Comparison of ENCODE assay signal across 13 mouse cellular contexts in the genomic region with DNA sequence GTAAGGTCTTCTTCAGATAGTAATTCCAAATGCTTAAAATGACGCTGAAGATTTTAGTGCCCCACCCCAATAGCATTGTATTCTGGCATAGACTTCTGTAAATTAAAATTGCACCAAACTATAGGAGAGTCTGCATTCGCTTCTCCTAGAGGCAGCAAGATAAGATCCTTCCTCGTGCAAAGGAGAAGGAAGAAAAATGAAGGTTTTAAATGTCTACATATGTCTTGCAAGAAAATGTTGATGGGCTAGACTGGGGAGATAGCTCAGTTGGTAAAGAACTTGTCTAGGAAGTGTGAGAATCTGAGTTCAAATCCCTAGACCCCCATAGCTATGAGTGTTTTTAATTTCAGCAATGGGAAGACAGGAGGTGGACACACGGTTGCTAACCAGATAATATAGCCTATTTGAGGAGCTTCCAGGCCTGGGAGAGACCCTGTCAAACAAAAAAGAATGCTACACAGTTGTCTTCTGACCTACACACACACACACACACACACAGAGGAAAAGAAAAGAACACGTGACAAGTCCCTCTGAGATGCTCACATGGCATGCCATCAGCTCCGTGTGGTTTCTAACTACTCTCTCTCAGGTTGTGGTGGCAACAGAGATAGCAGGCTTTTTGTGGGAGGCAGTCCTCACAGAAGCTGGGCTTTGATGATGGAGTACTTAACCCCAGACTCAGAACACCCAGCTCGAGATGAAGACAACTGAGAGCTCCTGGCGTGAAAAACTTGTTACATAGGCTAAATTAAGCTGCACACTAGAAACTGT. TPM values are rescaled to one million over a fixed set of nuclear protein-coding genes. Genes with fewer than 3 reads are reported as not detected.
DNase-seq lines count a peak whose midpoint lies in the region; ATAC-seq lines count a peak whose summit lies in the region.
"Had no signal": no experiment of that assay in that cellular context is flagged by ENCODE, and none has a peak within 500 bp of the region (broad histone marks: within the 10 kb centered on the region; RNA-seq: fewer than 3 reads in every experiment).

No protein-coding gene starts in this region.

- ATAC-seq in neutrophil, adult 5-6 weeks (ENCODE audit: extremely low read depth, insufficient number of reproducible peaks, low FRiP score, poor library complexity, severe bottlenecking): peak; percentile 23; the same call in 1 of the 2 replicates
- ATAC-seq in erythroid progenitor cell, adult 5-6 weeks (replicated peaks; ENCODE audit: low FRiP score, poor library complexity, severe bottlenecking): no peak
- ATAC-seq: Patski had no signal

- DNase-seq in frontal cortex, adult 2 months (ENCODE audit: extremely low spot score in 1 of 2, low spot score in 1 of 2): peak; percentile 19 to 31
- no peak for DNase-seq in frontal cortex, postnatal 25 days (ENCODE audit: low spot score in 2 of 2)
- DNase-seq in 416B (ENCODE audit: low read depth): peak; percentile 34
- peak; percentile 87 for DNase-seq in induced T-regulatory cell, adult 2 months (ENCODE audit: low read depth)
- no peak for DNase-seq in right cerebral cortex, postnatal 25 days
- DNase-seq in lung, postnatal 4 days: no peak
- DNase-seq: adrenal gland, postnatal 36 days; cerebellum, adult 2 months; heart, postnatal 36 days; kidney, adult 11 months had no signal

RNA-seq across cellular contexts. Expression of gene Stat5b, which starts 26.8 kb away (rescaled TPM):
- polyA plus RNA-seq in frontal cortex, adult 2 months (2012; rRNA removed): 28.7 and 29.6 TPM in 2 replicates
- total RNA-seq in neutrophil, adult 5-6 weeks (2017): 103 and 108 TPM in 2 replicates
- total RNA-seq in erythroid progenitor cell, adult 5-6 weeks (2015; ENCODE audit: low replicate concordance): 5.9 and 10.1 TPM in 2 replicates
- 7.0 and 10.3 TPM in 2 replicates for total RNA-seq in erythroid progenitor cell, adult 5-6 weeks (2017; ENCODE audit: low replicate concordance)

RNA-seq across cellular contexts. Expression of gene Stat5a, which starts 35.4 kb away (rescaled TPM):
- 3.4 and 3.7 TPM in 2 replicates for polyA plus RNA-seq in frontal cortex, adult 2 months (2012; rRNA removed)
- total RNA-seq in neutrophil, adult 5-6 weeks (2017): 20.9 and 22.5 TPM in 2 replicates
- total RNA-seq in erythroid progenitor cell, adult 5-6 weeks (2015; ENCODE audit: low replicate concordance): 3.2 and 7.5 TPM in 2 replicates
- total RNA-seq in erythroid progenitor cell, adult 5-6 weeks (2017; ENCODE audit: low replicate concordance): 5.3 and 5.4 TPM in 2 replicates

RNA-seq across cellular contexts. Expression of gene Ghdc, which starts 53.0 kb away (rescaled TPM):
- polyA plus RNA-seq in frontal cortex, adult 2 months (2012; rRNA removed): 7.7 and 9.3 TPM in 2 replicates
- 8.2 and 8.6 TPM in 2 replicates for total RNA-seq in neutrophil, adult 5-6 weeks (2017)
- total RNA-seq in erythroid progenitor cell, adult 5-6 weeks (2015; ENCODE audit: low replicate concordance): 0.72 and 0.84 TPM in 2 replicates
- 0.51 and 1.4 TPM in 2 replicates for total RNA-seq in erythroid progenitor cell, adult 5-6 weeks (2017; ENCODE audit: low replicate concordance)

Comparison
In these comparisons a context has a peak if more than half of its experiments do, and no peak if none do; other contexts are left out.
1. DNase-seq: peak in frontal cortex, adult 2 months (2 of 2), 416B (single experiment) and induced T-regulatory cell, adult 2 months (single experiment); none in frontal cortex, postnatal 25 days (0 of 2), right cerebral cortex, postnatal 25 days (single experiment) and lung, postnatal 4 days (0 of 2).